Mouse (Mus musculus) cerebellum, adult 11-12 months (tissue): ENCODE results near the gene Hnrnph2.

Experiments
- DNase-seq: peaks from one replicate; pipeline ENCODE4 v3.0.0; 2022

Gene Hnrnph2

DNA sequence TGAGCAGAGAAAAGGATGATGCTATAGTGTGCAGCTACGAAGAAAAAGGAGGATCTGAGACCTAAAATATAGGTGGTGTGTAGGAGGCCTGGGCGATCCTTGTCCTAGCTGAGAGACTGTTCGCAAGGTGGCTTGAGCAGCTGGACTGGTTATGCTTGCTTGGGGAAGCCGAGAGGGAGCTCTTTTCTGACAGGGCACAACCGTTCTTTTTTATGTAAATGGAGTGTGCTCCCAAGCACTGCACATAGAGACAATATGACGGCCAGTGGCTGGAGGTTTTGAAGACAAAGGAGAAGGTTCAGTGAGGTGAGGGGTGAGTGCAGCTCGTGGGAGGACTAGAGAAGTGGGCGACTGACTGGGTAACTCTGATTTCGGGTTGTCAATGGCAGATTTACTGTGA is 18.7 kb downstream of the Hnrnph2 start:
- DNase-seq, result no peak

DNA sequence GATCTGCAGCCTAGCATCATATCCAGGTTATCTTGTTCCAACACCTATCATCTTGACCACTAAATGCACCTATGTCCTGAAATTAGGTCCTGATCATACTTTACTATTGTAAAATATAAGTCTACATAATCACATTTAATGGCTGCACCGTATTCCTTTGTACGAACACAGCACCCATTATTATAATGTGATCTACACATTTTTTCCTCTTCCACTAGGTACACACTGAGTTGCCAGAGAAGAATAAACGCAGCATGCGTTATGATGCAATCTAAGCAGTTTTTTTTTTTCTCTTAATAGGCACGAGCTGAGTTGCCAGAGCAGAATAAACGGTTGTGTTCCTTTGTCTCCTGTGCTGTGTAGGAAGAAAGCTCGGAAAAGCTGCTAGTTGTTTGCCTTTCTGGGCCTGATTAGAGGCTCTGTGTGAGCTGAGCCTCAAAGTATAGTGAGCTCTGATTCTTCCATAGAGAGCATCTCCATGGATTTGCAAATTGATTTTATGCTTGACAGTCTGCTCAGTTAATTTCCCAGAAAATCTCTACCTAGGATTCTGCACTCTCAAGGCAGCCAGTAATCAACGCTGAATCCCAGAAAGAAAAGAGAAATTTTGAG is 19.4 kb downstream of the Hnrnph2 start:
- no peak for DNase-seq

DNA sequence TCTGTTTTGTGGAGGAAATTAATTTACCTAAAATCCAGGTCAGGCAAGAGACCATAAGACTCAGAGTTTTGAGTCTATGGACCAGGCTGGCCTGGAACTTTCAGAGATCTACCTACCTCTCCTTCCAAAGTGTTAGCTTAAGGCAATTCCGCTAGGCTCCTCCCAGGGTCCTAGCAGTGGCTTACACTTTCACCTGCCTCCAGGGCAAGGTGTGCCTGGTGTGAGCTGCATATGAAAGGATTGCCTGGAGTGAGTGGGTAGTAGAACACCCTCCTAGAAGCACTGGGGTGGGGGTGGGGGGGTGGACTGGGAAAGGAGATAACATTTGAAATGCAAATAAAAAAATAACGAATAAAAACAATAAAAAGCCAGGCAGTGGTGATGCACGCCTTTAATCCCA is 20.7 kb downstream of the Hnrnph2 start:
- no peak for DNase-seq

DNA sequence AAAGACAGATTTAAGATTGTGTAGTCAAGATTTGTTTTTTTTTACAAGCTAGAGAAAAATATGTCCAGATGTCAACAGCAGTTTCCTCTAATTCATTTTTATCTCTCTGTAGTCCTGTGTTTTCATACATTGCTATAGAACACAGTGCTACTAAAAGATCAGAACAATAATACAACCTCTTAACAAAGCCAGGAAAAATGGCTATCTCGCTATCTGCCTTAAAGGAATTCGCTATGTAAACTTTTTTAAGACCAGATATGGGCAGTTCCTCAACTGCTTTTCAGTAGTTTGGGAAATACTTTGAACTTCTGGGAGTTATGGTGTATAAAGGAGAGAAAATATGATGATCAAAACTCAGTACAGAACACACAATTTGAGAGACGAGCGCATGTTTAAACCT is 22.4 kb downstream of the Hnrnph2 start:
- no peak for DNase-seq

DNA sequence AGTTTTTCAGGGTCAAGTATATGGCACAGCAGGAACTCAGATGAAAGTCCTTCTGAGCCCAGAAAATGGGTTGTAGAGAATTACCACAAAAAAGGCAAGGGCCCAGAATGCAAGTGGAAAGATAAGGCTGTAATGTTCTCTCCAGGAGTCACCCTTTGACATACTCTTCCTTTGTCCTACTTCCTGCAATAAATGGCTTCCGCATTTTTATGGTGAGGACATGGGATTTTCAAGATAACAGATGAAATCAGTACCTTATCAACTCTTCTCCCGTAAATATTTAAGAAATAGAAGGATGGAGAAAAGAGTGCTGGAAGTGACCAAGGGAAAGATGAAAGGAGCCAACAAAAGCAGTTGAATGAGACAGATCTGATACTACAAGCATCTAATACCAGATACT is 27.2 kb downstream of the Hnrnph2 start:
- no peak for DNase-seq

DNA sequence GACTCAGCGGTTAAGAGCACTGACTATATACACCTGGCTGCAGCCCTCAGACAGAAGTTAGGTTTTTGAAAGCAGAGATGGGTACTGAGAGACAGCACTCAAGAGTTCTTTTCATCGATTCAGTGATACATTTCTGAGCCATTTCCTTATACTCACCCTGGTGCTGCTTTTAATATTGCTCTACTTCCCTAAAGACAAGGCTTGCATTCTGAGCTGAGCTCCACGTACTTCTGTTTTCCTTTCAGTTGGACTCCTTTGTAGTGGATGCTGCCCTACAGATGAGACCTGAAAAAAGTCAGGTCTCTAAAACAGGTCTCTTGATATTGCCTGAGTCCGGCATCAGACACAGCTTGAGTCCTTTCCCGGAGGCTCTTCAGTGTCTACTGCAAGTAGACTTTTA is 31.7 kb downstream of the Hnrnph2 start:
- DNase-seq, result no peak

DNA sequence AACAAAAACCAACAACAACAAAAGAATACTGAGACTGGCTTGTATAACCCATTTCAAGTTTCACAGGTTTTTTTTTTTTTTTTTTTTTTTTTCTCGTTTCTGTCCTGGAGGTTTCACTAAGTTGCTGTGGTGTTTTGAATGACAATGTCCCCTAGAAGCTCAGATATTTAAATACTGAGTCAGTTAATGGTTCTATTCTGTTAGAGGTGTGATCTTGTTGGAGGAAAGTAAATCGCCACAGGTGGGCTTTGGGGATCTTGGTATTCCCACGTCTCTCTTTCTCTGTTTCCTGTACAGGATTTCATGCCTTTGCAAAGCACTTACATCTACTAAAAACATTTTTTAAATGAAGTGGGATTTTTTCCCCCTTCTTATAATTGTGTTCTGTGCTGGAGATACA is 34.1 kb downstream of the Hnrnph2 start:
- DNase-seq, result no peak

DNA sequence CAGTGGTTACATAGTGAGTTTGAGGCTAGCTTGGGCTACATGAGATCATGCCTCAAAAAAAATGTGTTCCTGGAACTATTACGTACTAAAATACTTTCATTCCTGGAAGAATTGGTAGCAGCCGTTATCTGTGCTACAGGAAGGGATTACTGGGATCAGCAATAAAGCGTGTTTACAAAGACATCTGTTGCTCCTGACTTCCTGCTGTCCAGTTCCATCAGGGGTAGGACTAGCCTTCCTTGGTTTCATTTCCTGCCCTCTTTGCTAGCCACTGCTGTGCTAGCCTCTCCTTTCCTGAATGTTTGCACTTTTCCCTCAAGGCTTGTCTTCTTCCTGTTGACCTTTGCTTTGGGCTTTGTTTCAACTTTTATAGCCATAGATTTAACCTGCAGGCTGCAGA is 34.9 kb downstream of the Hnrnph2 start:
- DNase-seq, result no peak

DNA sequence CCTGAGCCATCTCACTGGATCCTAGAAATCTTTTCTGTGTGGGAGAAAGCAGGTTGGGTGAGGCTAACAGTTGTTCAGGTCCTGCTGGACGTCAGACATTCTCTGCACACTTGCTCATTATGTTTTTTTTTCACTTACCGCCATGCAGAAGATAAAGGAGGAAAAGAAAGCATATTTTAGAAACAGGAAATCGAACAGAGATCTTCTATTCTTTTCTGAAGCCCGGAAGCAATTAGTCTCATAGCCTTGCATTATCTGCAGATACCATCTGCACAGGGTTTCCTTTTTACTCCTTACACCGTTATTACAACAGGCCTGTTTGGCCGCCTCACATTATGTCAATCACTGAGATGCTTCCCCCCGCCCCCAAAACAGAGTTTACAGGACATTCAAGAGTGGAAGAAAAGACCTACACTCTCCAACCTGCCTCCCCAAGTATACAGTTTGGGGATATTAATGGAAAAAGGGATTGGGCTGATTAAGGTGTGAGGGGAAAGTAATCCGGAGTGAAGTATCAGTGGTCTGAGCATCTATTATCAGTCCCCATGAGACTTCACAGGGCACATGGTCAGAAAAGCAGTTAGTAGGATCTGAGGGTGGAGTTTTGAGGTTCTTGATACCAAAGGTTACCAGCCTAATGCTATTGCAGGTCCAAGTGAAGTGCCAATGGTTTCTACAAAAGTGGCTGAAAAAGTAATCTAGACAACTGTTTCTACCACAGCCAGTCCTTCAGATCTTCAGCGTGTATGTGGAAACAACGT is 40.2 kb downstream of the Hnrnph2 start:
- no peak for DNase-seq

DNA sequence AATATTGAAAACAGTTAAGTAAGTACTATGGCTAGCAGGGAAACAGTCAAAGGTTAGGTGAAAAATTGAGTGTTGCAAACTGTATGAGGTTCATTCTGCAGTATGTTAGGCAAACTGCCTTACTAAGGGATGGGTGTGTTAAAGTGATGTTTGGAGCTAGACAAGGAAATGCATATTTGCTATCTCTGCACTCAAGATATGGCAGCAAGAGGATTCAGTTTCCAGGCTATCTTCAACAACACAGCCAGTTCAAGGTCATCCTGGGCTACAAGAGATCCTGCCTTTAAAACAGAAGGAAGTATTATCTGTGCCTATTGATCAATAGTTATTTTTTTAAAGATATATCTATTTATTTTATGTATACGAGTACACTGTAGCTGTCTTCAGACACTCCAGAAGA is 45.4 kb downstream of the Hnrnph2 start:
- DNase-seq, result no peak

DNA sequence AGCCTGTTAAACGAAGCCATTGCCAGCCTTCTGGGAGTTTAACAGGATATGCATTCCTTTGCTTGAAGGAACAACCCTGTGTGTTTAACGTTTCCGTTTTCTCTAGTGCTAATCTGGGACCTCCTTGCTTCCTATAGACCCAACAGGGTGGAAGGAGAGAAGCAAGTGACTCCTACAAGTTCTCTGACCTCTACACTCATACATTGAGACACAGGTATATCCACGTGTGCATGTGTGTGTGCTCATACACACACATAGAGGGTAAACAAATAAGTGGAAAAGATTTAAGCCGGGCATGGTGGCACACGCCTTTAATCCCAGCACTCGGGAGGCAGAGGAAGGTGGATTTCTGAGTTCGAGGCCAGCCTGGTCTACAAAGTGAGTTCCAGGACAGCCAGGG is 46.4 kb downstream of the Hnrnph2 start:
- DNase-seq, result no peak

DNA sequence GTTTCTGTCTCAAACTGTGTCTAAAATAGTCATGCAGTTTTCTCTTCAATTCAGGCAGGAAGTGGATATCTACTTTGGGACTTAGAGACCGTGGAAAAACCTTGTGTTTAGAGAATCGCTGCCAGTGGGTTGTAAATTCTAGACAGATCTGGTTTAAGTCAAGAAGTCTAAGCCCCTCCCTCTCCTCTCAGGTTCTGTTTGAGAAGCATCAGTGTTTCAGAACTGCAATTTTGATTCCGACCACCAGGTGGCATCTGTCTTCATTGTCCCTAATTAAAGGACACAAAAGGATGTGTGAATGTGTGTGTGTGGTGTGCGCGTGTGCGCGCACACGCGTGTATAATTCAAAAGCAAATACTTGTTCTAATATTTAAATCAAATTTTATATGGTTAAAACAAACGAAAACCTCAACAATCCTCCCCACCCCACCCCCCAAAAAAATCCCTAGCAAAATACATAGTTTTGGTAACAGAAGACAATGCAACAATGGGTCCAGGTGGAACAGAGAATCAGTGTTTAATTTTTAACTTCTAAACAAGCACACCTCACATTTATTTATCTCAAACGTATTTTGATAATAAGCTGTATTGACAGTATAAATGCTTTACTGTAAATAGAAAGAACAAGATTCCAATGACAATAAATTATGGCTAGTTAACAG is 47.2 kb downstream of the Hnrnph2 start:
- DNase-seq, result peak; percentile 54

DNA sequence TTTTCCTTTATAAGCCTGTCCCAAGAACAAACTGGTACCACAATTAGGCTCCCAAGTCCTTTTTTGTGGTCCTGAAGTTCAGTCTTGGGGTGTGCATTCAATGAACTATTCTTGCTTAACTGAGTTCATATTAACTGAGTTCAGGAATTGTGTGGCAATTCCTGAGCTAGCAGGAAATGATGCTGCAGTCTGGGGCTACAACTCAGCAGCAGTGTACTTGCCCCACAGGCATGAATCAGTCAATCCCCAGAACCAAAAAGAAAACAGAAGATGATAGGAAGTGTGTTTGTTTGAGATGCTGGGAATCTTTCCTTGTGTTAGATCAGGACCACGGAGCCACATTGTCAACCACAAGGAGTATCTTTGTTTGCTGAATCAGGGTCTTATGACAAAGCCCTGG is 51.1 kb downstream of the Hnrnph2 start:
- DNase-seq, result no peak
